Mouse (Mus musculus) neural tube, embryonic 13.5 days (tissue): Measurements from ENCODE around the gene Mrps12. TPM values are rescaled to one million over a fixed set of nuclear protein-coding genes. Genes with fewer than 3 reads are reported as not detected.

ENCODE experiments used
- ATAC-seq: fragments of 200-750 bp; cut with Nextera tagmentation; 2 replicates; pipeline ENCODE4 v1.8.0; 2017; ENCODE audit warnings: low read depth, mild to moderate bottlenecking, moderate TSS enrichment, moderate library complexity
- H3K27ac ChIP-seq: fragments of 300-500 bp; sonication (generic); replicated peaks from 2 replicates; pipeline ENCODE4 v1.5.1; 2015; ENCODE audit warnings: moderate library complexity, mild to moderate bottlenecking, inconsistent platforms
- H3K27me3 ChIP-seq: fragments of 300-500 bp; sonication (generic); 2 replicates; pipeline ENCODE4 v1.6.1; 2015; ENCODE audit warnings: mild to moderate bottlenecking, inconsistent platforms
- H3K36me3 ChIP-seq: fragments of 300-500 bp; sonication (generic); 2 replicates; pipeline ENCODE4 v1.6.1; 2015; ENCODE audit warnings: mild to moderate bottlenecking, inconsistent platforms
- H3K4me1 ChIP-seq: fragments of 300-500 bp; sonication (generic); replicated peaks from 2 replicates; pipeline ENCODE4 v1.6.1; 2015; ENCODE audit warnings: inconsistent platforms
- H3K4me2 ChIP-seq: fragments of 300-500 bp; sonication (generic); 2 replicates; pipeline ENCODE4 v1.6.1; 2015; ENCODE audit warnings: inconsistent platforms, mild to moderate bottlenecking, moderate library complexity
- H3K4me3 ChIP-seq: fragments of 300-500 bp; sonication (generic); 2 replicates; pipeline ENCODE4 v1.5.1; 2015; ENCODE audit warnings: mild to moderate bottlenecking, inconsistent platforms
- H3K9ac ChIP-seq: fragments of 300-500 bp; sonication (generic); 2 replicates; pipeline ENCODE4 v1.6.1; 2015; ENCODE audit warnings: moderate library complexity, mild to moderate bottlenecking, inconsistent platforms
- H3K9me3 ChIP-seq: fragments of 300-500 bp; sonication (generic); 2 replicates; pipeline ENCODE4 v1.6.1; 2016; ENCODE audit warnings: inconsistent platforms
- WGBS: fragments of 180-500 bp; shearing (Covaris S2); methylation state at CpG from one replicate; pipeline ENCODE4 v1.1.7; 2015; 5-methylcytosine and 5-hydroxymethylcytosine counted together
- polyA plus RNA-seq: library from polyadenylated mRNA; unstranded; fragments of >200 nt; fragmentation: Nextera tagmentation; extraction: Ambion mirVana; gene quantifications from 2 replicates; pipeline ENCODE4 v1.2.1, GENCODE M21; 2015

Mrps12 gene
- polyA plus RNA-seq = 115 and 122 TPM in 2 replicates

- Histone ChIP-seq H3K27ac (peak within 1 kb of the TSS; percentile 78), H3K9me3 (no peaks in the 10 kb centered on the region), H3K9ac (peak within 1 kb of the TSS; percentile 87), H3K4me3 (peak within 1 kb of the TSS; percentile 61), H3K4me2 (peak within 1 kb of the TSS; percentile 87), H3K4me1 (peaks cover 21% of the 10 kb centered on the region), H3K36me3 (peaks cover 39% of the 10 kb centered on the region), H3K27me3 (no peaks in the 10 kb centered on the region)
- ATAC-seq = peak; percentile 99
- WGBS = under 1% methylated on average over 39 of the region's 39 CpGs
These were observed at the start of gene Mrps12, which contains the start of gene Sars2 for GRCm38 (mm10) chr7:28741709-28742438. Gene Mrps12 (minus strand): TSS chr7:28741820. Gene Sars2 (plus strand): TSS chr7:28741992.

DNA sequence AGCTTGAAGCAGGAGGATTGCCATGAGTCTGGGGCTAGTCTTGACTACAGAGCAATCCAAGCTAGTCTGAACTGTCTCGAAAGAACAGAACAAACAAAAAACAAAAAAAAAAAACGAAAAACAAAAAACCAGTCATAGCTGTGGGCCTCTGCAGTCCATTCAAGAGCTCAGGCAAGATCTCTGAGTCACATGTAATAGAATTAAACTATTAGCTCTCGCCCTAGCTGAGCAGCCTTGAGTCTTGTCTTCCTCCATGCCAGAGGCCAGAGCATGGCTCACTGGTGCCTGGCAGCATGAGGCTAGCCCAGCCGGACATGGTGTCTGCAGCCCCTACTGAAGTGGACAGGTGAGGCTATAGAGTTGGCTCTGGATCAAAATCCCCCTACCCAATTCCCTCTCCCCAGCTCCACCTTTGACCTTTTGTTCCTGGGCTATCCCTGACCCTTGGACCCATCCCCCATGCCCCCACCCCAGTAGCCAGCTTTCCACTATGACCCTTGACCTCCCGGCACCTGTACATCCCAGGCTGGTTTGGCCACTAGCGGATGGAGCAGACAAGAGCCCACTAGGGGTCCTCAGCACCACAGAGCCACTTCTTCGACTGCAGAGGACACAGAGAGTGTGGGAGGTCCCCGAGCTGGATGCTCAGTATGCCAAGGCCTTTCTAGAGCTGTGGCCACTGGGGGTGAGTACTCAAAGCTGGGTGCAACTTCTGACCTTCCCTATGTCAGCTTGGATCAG lies 48.6 kb upstream of the Mrps12 start:
- Histone ChIP-seq H3K4me2 (no peak overlapping the region), H3K27me3 (no peaks in the 10 kb centered on the region), H3K4me3 (no peak overlapping the region), H3K4me1 (no peaks in the 10 kb centered on the region), H3K36me3 (peaks cover 27% of the 10 kb centered on the region), H3K9ac (no peak overlapping the region), H3K9me3 (no peaks in the 10 kb centered on the region), H3K27ac (no peak overlapping the region)
- WGBS = 57% methylated on average over 8 of the region's 8 CpGs
- ATAC-seq = no peak

DNA sequence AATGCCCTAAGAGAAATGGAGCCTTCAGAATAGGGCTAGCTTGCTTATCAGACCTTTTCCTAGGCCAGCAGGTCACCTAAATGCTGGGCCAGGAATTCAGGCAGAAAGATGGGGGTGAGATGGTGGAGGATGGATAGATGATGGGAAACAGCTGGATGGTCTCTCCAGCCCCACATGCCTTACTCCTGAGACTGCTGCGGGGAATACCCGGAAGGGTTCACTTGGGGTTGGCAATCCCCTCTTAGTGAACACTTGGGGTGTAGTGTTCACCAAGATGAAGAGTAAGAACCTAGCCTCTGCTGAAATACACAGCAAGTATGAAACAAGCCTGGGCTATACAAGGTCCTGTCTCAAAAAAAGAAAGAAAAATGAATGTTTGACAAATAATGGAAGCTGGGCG lies 47.6 kb upstream of the Mrps12 start:
- ATAC-seq = no peak
- WGBS = 80% methylated on average over 3 of the region's 3 CpGs
- Histone ChIP-seq H3K36me3 (peaks cover 36% of the 10 kb centered on the region), H3K9me3 (no peaks in the 10 kb centered on the region), H3K4me1 (no peaks in the 10 kb centered on the region), H3K9ac (no peak overlapping the region), H3K4me2 (no peak overlapping the region), H3K27me3 (no peaks in the 10 kb centered on the region), H3K4me3 (no peak overlapping the region), H3K27ac (no peak overlapping the region)

GRCm38 (mm10) chr7:28788307-28789195 lies 46.9 kb upstream of the Mrps12 start, which contains the start of gene Rinl:
Gene Rinl (plus strand): TSS chr7:28788969.
- Histone ChIP-seq H3K4me3 (no peak within 1 kb of the TSS), H3K36me3 (peaks cover 43% of the 10 kb centered on the region), H3K27ac (no peak within 1 kb of the TSS), H3K9ac (no peak within 1 kb of the TSS), H3K27me3 (no peaks in the 10 kb centered on the region), H3K9me3 (no peaks in the 10 kb centered on the region), H3K4me2 (no peak within 1 kb of the TSS), H3K4me1 (no peaks in the 10 kb centered on the region)
- ATAC-seq = no peak
- 64% methylated on average over 5 of the region's 5 CpGs for WGBS

DNA sequence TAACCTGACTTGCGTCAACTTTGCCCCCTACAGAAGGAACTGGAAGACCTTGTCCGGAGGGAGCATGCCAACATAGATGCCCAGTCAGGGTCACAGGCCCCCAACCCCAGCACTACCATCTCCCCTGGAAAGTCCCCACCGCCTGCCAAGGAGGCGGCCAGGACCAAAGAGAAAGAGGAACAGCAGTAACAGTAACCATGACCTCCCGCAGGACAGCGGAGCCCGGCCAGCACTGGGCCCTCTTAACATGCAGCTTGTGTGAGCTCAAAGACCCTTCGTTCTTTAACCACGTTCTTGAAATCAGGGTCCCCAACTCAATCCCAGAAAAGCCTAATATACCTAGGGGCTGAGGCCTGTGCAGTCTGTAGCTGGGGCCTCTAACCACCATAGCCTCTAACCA lies 46.3 kb upstream of the Mrps12 start:
- Histone ChIP-seq H3K27me3 (no peaks in the 10 kb centered on the region), H3K36me3 (peaks cover 49% of the 10 kb centered on the region), H3K27ac (no peak overlapping the region), H3K9ac (no peak overlapping the region), H3K9me3 (no peaks in the 10 kb centered on the region), H3K4me3 (no peak overlapping the region), H3K4me2 (no peak overlapping the region), H3K4me1 (no peaks in the 10 kb centered on the region)
- WGBS = 93% methylated on average over 9 of the region's 9 CpGs
- no peak for ATAC-seq

- peaks cover 4% of the 10 kb centered on the region for H3K4me1 ChIP-seq
- no peak overlapping the region for H3K4me3 ChIP-seq
- no peak overlapping the region for H3K27ac ChIP-seq
- H3K36me3 ChIP-seq = peaks cover 53% of the 10 kb centered on the region
- no peak overlapping the region for H3K4me2 ChIP-seq
- no peaks in the 10 kb centered on the region for H3K27me3 ChIP-seq
- H3K9me3 ChIP-seq = no peaks in the 10 kb centered on the region
- WGBS = 71% methylated on average over 5 of the region's 5 CpGs
- ATAC-seq = no peak
- H3K9ac ChIP-seq = no peak overlapping the region
These were observed 43.5 kb upstream of the Mrps12 start for GRCm38 (mm10) chr7:28785161-28785560.

DNA sequence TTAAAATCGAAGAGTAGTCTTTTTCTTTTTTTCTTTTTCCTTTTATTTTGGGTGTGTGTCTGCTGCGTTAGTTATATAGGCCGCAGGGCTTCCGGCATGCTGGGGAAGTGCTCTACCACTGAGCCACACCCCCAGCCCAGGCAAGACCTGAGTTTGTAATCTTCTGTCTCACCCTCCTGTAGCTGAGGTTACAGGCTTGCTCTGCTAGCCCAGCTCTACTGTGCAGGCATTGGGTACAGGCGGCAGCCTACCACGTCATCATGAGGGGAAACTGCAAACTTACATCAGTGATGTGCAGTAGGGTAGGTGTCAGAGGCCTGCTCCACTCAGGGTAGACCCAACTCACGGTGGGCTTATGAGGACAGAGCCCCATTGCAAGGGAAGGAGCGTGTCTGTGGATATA lies 39.6 kb upstream of the Mrps12 start:
- ATAC-seq = no peak
- H3K4me2 ChIP-seq = no peak overlapping the region
- peaks cover 51% of the 10 kb centered on the region for H3K36me3 ChIP-seq
- no peak overlapping the region for H3K4me3 ChIP-seq
- H3K4me1 ChIP-seq = peaks cover 6% of the 10 kb centered on the region
- no peaks in the 10 kb centered on the region for H3K9me3 ChIP-seq
- H3K27ac ChIP-seq = no peak overlapping the region
- 93% methylated on average over 8 of the region's 8 CpGs for WGBS
- no peak overlapping the region for H3K9ac ChIP-seq
- no peaks in the 10 kb centered on the region for H3K27me3 ChIP-seq

- ATAC-seq = no peak
- H3K27ac ChIP-seq = no peak overlapping the region; the same call in 1 of the 2 replicates
- H3K4me3 ChIP-seq = no peak overlapping the region
- H3K4me1 ChIP-seq = peaks cover 6% of the 10 kb centered on the region
- 87% methylated on average over 7 of the region's 7 CpGs for WGBS
- H3K36me3 ChIP-seq = peaks cover 48% of the 10 kb centered on the region
- H3K4me2 ChIP-seq = no peak overlapping the region
- H3K27me3 ChIP-seq = no peaks in the 10 kb centered on the region
- H3K9me3 ChIP-seq = no peaks in the 10 kb centered on the region
- H3K9ac ChIP-seq = 0 out of 2 replicates have a peak overlapping the region, but pooled peaks have one; percentile 1
These were observed 39.2 kb upstream of the Mrps12 start for GRCm38 (mm10) chr7:28780857-28781256.

DNA sequence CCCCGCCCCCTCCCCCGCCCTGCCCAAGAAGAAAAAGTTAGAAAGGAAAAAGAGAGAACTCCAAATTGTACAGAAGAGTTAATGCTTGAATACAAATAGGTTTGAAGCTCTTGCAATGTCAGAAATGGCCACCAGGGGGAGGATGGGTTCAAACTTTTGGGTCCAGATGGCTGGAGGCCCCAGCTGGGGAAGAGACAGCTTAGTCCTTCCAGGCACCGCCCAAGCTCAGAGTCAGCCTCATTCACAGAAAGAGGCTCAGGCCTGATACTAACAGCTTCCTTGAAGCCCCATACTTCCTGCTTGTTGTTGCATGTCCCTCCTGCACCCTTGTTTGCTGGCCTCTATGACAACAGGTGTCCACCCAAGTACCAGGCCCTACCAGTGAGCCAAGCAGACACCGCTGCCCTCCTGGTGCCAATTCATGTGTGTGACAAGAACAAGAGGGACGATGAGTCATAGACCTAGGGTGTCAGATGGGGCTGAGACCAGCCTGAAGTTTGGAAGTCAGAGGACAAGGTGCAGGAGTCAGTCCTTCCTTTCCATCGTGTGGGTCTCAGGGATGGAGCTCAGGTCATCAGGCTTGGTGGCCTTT lies 38.5 kb upstream of the Mrps12 start:
- Histone ChIP-seq H3K4me1 (peaks cover 6% of the 10 kb centered on the region), H3K27me3 (no peaks in the 10 kb centered on the region), H3K27ac (no peak overlapping the region; the same call in 1 of the 2 replicates), H3K36me3 (peaks cover 41% of the 10 kb centered on the region), H3K4me3 (no peak overlapping the region), H3K9ac (0 out of 2 replicates have a peak overlapping the region, but pooled peaks have one; percentile 1), H3K9me3 (no peaks in the 10 kb centered on the region), H3K4me2 (no peak overlapping the region)
- 47% methylated on average over 6 of the region's 6 CpGs for WGBS
- ATAC-seq = peak; percentile 48; the same call in 1 of the 2 replicates

- no peak overlapping the region for H3K27ac ChIP-seq
- H3K4me3 ChIP-seq = no peak overlapping the region
- no peak for ATAC-seq
- peaks cover 39% of the 10 kb centered on the region for H3K36me3 ChIP-seq
- H3K9ac ChIP-seq = no peak overlapping the region
- 85% methylated on average over 9 of the region's 9 CpGs for WGBS
- peaks cover 13% of the 10 kb centered on the region for H3K4me1 ChIP-seq
- no peak overlapping the region for H3K4me2 ChIP-seq
- H3K27me3 ChIP-seq = no peaks in the 10 kb centered on the region
- no peaks in the 10 kb centered on the region for H3K9me3 ChIP-seq
These were observed 37.2 kb upstream of the Mrps12 start for GRCm38 (mm10) chr7:28778825-28779224.

DNA sequence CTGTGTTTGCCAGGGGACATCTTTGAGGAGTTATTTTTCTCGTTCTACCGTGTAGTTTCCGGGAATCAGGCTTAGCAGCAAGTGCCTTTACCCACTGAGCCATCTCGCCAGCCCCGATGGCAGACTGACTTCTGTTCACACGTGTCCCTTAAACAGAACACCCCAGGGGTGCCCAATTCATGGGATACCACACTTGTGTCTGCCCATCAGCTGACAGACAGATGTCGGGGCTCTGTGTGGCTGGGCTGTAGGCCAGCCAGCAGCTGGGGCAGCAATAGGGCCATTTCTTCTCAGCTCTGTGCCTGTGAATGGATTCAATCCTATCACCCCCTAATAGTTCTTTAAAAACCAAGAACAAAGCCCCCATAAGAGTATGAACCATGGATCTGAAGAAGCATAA lies 33.5 kb upstream of the Mrps12 start:
- H3K4me3 ChIP-seq = no peak overlapping the region
- H3K27ac ChIP-seq = no peak overlapping the region; the same call in 1 of the 2 replicates
- no peak for ATAC-seq
- peaks cover 36% of the 10 kb centered on the region for H3K36me3 ChIP-seq
- 75% methylated on average over 7 of the region's 7 CpGs for WGBS
- no peak overlapping the region for H3K4me2 ChIP-seq
- H3K4me1 ChIP-seq = peaks cover 8% of the 10 kb centered on the region
- H3K27me3 ChIP-seq = no peaks in the 10 kb centered on the region
- H3K9me3 ChIP-seq = no peaks in the 10 kb centered on the region
- H3K9ac ChIP-seq = no peak overlapping the region
